Mouse (Mus musculus) MEL (cell line): Measurements from ENCODE around the gene Rnd2. TPM values are rescaled to one million over a fixed set of nuclear protein-coding genes. Genes with fewer than 3 reads are reported as not detected.

Source experiments
- DNase-seq: peaks from one replicate; pipeline ENCODE4 v3.0.0; 2011; ENCODE audit warnings: low read depth, low spot score
- H3K27ac ChIP-seq: 2 replicates; pipeline ENCODE4 v1.5.1; 2012; ENCODE audit warnings: low read depth, mild to moderate bottlenecking, control low read depth, low read length, moderate library complexity; ENCODE audit not compliant: control insufficient read depth
- H3K27me3 ChIP-seq, 2 experiments: fragments of 150-350 bp in 1 of 2; sonication (generic) in 1 of 2; 2 replicates each; pipeline ENCODE4 v1.6.1; 2012; ENCODE audit warnings: low read length in 2 of 2, mild to moderate bottlenecking in 2 of 2, improper control_type of control experiment in 1 of 2, moderate library complexity in 1 of 2; ENCODE audit not compliant: insufficient read depth in 2 of 2, control insufficient read depth in 1 of 2
- H3K36me3 ChIP-seq, 2 experiments: 2 replicates each; pipeline ENCODE4 v1.6.1; 2012 to 2014; ENCODE audit warnings: low read length in 2 of 2, improper control_type of control experiment in 1 of 2, inconsistent platforms in 1 of 2, mild to moderate bottlenecking in 1 of 2; ENCODE audit not compliant: insufficient read depth in 2 of 2, control insufficient read depth in 1 of 2
- H3K4me1 ChIP-seq, 2 experiments: fragments of 150-350 bp in 1 of 2; sonication (generic) in 1 of 2; 2 replicates each; pipeline ENCODE4 v1.6.1; 2012; ENCODE audit warnings: low read length in 2 of 2, improper control_type of control experiment in 1 of 2, mild to moderate bottlenecking in 1 of 2; ENCODE audit not compliant: insufficient read depth in 2 of 2, control insufficient read depth in 1 of 2
- H3K4me3 ChIP-seq, 2 experiments: fragments of 150-350 bp in 1 of 2; sonication (generic) in 1 of 2; 2 replicates each; pipeline ENCODE4 v1.5.1; 2012; ENCODE audit warnings: low read depth in 2 of 2, low read length in 2 of 2, mild to moderate bottlenecking in 2 of 2, moderate library complexity in 2 of 2, control low read depth in 1 of 2, improper control_type of control experiment in 1 of 2; ENCODE audit not compliant: control insufficient read depth in 1 of 2, insufficient read depth in 1 of 2
- H3K79me2 ChIP-seq: 2 replicates; pipeline ENCODE4 v1.6.1; 2012; ENCODE audit warnings: mild to moderate bottlenecking, low read length, moderate library complexity; ENCODE audit not compliant: control insufficient read depth, poor library complexity, insufficient read depth
- H3K9ac ChIP-seq: 2 replicates; pipeline ENCODE4 v1.6.1; 2012; ENCODE audit warnings: low read depth, mild to moderate bottlenecking, control low read depth, low read length, moderate library complexity; ENCODE audit not compliant: control insufficient read depth, poor library complexity, severe bottlenecking
- H3K9me3 ChIP-seq: fragments of 150-350 bp; sonication (generic); replicated peaks from 2 replicates; pipeline ENCODE4 v1.6.1; 2012; ENCODE audit warnings: mild to moderate bottlenecking, low read length, improper control_type of control experiment, moderate library complexity; ENCODE audit not compliant: insufficient read depth
- BHLHE40 ChIP-seq: IDR thresholded peaks from 2 replicates; pipeline ENCODE4 v1.6.1; 2012; ENCODE audit warnings: low read depth, mild to moderate bottlenecking, inconsistent platforms, low read length, improper control_type of control experiment, borderline replicate concordance
- CHD1 ChIP-seq: IDR thresholded peaks from 2 replicates; pipeline ENCODE4 v1.6.1; 2012; ENCODE audit warnings: low read depth, mild to moderate bottlenecking, inconsistent platforms, low read length, improper control_type of control experiment
- CHD2 ChIP-seq: IDR thresholded peaks from 2 replicates; pipeline ENCODE4 v1.6.1; 2011; ENCODE audit warnings: low read length, improper control_type of control experiment
- E2F4 ChIP-seq: IDR thresholded peaks from 2 replicates; pipeline ENCODE4 v1.6.1; 2011; ENCODE audit warnings: low read depth, low read length, improper control_type of control experiment, borderline replicate concordance
- ELF1 ChIP-seq: IDR thresholded peaks from 2 replicates; pipeline ENCODE4 v1.6.1; 2014; ENCODE audit warnings: low read depth, mild to moderate bottlenecking, inconsistent platforms, low read length, improper control_type of control experiment, moderate library complexity
- EP300 ChIP-seq, 2 experiments: IDR thresholded peaks; 2 replicates each; pipeline ENCODE4 v1.6.1; 2011; ENCODE audit warnings: improper control_type of control experiment in 2 of 2, low read length in 2 of 2, low read depth in 1 of 2, mild to moderate bottlenecking in 1 of 2
- ETS1 ChIP-seq: IDR thresholded peaks from 2 replicates; pipeline ENCODE4 v1.6.1; 2012; ENCODE audit warnings: low read depth, mild to moderate bottlenecking, inconsistent platforms, low read length, improper control_type of control experiment, moderate library complexity
- GABPA ChIP-seq: IDR thresholded peaks from 2 replicates; pipeline ENCODE4 v1.6.1; 2012; ENCODE audit warnings: low read depth, mild to moderate bottlenecking, inconsistent platforms, low read length, improper control_type of control experiment, moderate library complexity
- GATA1 ChIP-seq: IDR thresholded peaks from 2 replicates; pipeline ENCODE4 v1.6.1; 2011; ENCODE audit warnings: low read depth, low read length, improper control_type of control experiment
- HCFC1 ChIP-seq: IDR thresholded peaks from 2 replicates; pipeline ENCODE4 v1.6.1; 2012; ENCODE audit warnings: low read depth, mild to moderate bottlenecking, inconsistent platforms, low read length, improper control_type of control experiment, moderate library complexity
- JUND ChIP-seq: IDR thresholded peaks from 2 replicates; pipeline ENCODE4 v1.6.1; 2011; ENCODE audit warnings: low read depth, mild to moderate bottlenecking, improper control_type of control experiment, low read length
- KAT2A ChIP-seq: conservative IDR thresholded peaks from 2 replicates; pipeline ENCODE4 v1.6.1; 2012; ENCODE audit warnings: low read depth, low read length, improper control_type of control experiment, inconsistent platforms
- MAFK ChIP-seq: IDR thresholded peaks from 2 replicates; pipeline ENCODE4 v1.6.1; 2011; ENCODE audit warnings: low read depth, mild to moderate bottlenecking, low read length, improper control_type of control experiment, borderline replicate concordance
- MAX ChIP-seq: IDR thresholded peaks from 2 replicates; pipeline ENCODE4 v1.6.1; 2011; ENCODE audit warnings: low read length, improper control_type of control experiment
- MAZ ChIP-seq: IDR thresholded peaks from 2 replicates; pipeline ENCODE4 v1.6.1; 2012; ENCODE audit warnings: low read depth, mild to moderate bottlenecking, inconsistent platforms, low read length, improper control_type of control experiment
- MXI1 ChIP-seq: IDR thresholded peaks from 2 replicates; pipeline ENCODE4 v1.6.1; 2011; ENCODE audit warnings: mild to moderate bottlenecking, low read depth, low read length, improper control_type of control experiment
- MYC ChIP-seq: IDR thresholded peaks from 2 replicates; pipeline ENCODE4 v1.6.1; 2011; ENCODE audit warnings: low read depth, mild to moderate bottlenecking, low read length, improper control_type of control experiment, moderate library complexity
- NRF1 ChIP-seq: IDR thresholded peaks from 2 replicates; pipeline ENCODE4 v1.6.1; 2014; ENCODE audit warnings: low read depth, mild to moderate bottlenecking, inconsistent platforms, low read length, improper control_type of control experiment, moderate library complexity; ENCODE audit not compliant: poor library complexity, insufficient read depth, severe bottlenecking
- POLR2A ChIP-seq, 2 experiments: IDR thresholded peaks; 2 replicates each; pipeline ENCODE4 v1.6.1; 2011 to 2012; ENCODE audit warnings: low read length in 2 of 2, mild to moderate bottlenecking in 2 of 2, control low read depth in 1 of 2, improper control_type of control experiment in 1 of 2, low read depth in 1 of 2, moderate library complexity in 1 of 2; ENCODE audit not compliant: control insufficient read depth in 1 of 2, insufficient read depth in 1 of 2, poor library complexity in 1 of 2
- POLR2AphosphoS2 ChIP-seq: IDR thresholded peaks from 2 replicates; pipeline ENCODE4 v1.6.1; 2011; ENCODE audit warnings: low read length, improper control_type of control experiment
- POLR2AphosphoS5 ChIP-seq: IDR thresholded peaks from 2 replicates; pipeline ENCODE4 v1.6.1; 2012; ENCODE audit warnings: low read depth, borderline replicate concordance, mild to moderate bottlenecking, inconsistent platforms, low read length, moderate library complexity, mixed read lengths
- RAD21 ChIP-seq: IDR thresholded peaks from 2 replicates; pipeline ENCODE4 v1.6.1; 2011; ENCODE audit warnings: mild to moderate bottlenecking, low read depth, low read length, improper control_type of control experiment
- RCOR1 ChIP-seq: IDR thresholded peaks from 2 replicates; pipeline ENCODE4 v1.6.1; 2012; ENCODE audit warnings: low read depth, mild to moderate bottlenecking, inconsistent platforms, low read length, improper control_type of control experiment
- SIN3A ChIP-seq: IDR thresholded peaks from 2 replicates; pipeline ENCODE4 v1.6.1; 2012; ENCODE audit warnings: low read length, improper control_type of control experiment, inconsistent platforms
- SMC3 ChIP-seq: IDR thresholded peaks from 2 replicates; pipeline ENCODE4 v1.6.1; 2011; ENCODE audit warnings: low read depth, low read length, improper control_type of control experiment
- TAL1 ChIP-seq: IDR thresholded peaks from 2 replicates; pipeline ENCODE4 v1.6.1; 2012; ENCODE audit warnings: mild to moderate bottlenecking, inconsistent platforms, low read length, moderate library complexity, mixed read lengths
- TBP ChIP-seq: IDR thresholded peaks from 2 replicates; pipeline ENCODE4 v1.8.0; 2011; ENCODE audit warnings: low read depth, low read length, improper control_type of control experiment
- TCF12 ChIP-seq: IDR thresholded peaks from 2 replicates; pipeline ENCODE4 v1.6.1; 2014; ENCODE audit warnings: low read depth, mild to moderate bottlenecking, inconsistent platforms, low read length, improper control_type of control experiment, moderate library complexity
- UBTF ChIP-seq: IDR thresholded peaks from 2 replicates; pipeline ENCODE4 v1.6.1; 2012; ENCODE audit warnings: low read depth, mild to moderate bottlenecking, inconsistent platforms, low read length, improper control_type of control experiment, moderate library complexity, borderline replicate concordance; ENCODE audit not compliant: insufficient read depth
- USF1 ChIP-seq: IDR thresholded peaks from 2 replicates; pipeline ENCODE4 v1.6.1; 2014; ENCODE audit warnings: low read depth, mild to moderate bottlenecking, inconsistent platforms, low read length, improper control_type of control experiment, moderate library complexity
- USF2 ChIP-seq, 2 experiments: IDR thresholded peaks; 2 replicates each; pipeline ENCODE4 v1.6.1; 2011 to 2012; ENCODE audit warnings: improper control_type of control experiment in 2 of 2, low read length in 2 of 2, borderline replicate concordance in 1 of 2, inconsistent platforms in 1 of 2, low read depth in 1 of 2, mild to moderate bottlenecking in 1 of 2; ENCODE audit not compliant: insufficient read depth in 1 of 2
- ZC3H11A ChIP-seq: IDR thresholded peaks from 2 replicates; pipeline ENCODE4 v1.6.1; 2012; ENCODE audit warnings: low read depth, mild to moderate bottlenecking, inconsistent platforms, low read length, improper control_type of control experiment
- ZKSCAN1 ChIP-seq: IDR thresholded peaks from 2 replicates; pipeline ENCODE4 v1.6.1; 2012; ENCODE audit warnings: low read depth, mild to moderate bottlenecking, inconsistent platforms, low read length, improper control_type of control experiment, moderate library complexity
- ZMIZ1 ChIP-seq: IDR thresholded peaks from 2 replicates; pipeline ENCODE4 v1.6.1; 2012; ENCODE audit warnings: low read depth, mild to moderate bottlenecking, inconsistent platforms, low read length, improper control_type of control experiment, moderate library complexity
- ZNF384 ChIP-seq: IDR thresholded peaks from 2 replicates; pipeline ENCODE4 v1.6.1; 2012; ENCODE audit warnings: low read depth, mild to moderate bottlenecking, inconsistent platforms, low read length, improper control_type of control experiment
- polyA plus RNA-seq, 2 experiments: library from polyadenylated mRNA; stranded (reverse) in 1 of 2; unstranded in 1 of 2; fragments of >175 nt in 1 of 2; fragments of >200 nt in 1 of 2; gene quantifications; 2 replicates each; pipeline versions ENCODE4 v1.2.1 to v1.2.4; 2012; ENCODE audit warnings: low replicate concordance in 2 of 2, low read depth in 1 of 2; ENCODE audit not compliant: insufficient read length in 2 of 2, insufficient read depth in 1 of 2, missing spikeins in 1 of 2
- total RNA-seq: library from RNA; depleted of rRNA; stranded (reverse); fragments of 300-350 nt; gene quantifications from 2 replicates; pipeline ENCODE4 v1.2.3, GENCODE M21; 2012; rRNA removed

Rnd2 gene
- 4.2 and 6.4 TPM in 2 replicates for total RNA-seq
- polyA plus RNA-seq: 10 to 100 TPM in 1 of 2 experiments, not detected in 1; 18.6 TPM

DNA sequence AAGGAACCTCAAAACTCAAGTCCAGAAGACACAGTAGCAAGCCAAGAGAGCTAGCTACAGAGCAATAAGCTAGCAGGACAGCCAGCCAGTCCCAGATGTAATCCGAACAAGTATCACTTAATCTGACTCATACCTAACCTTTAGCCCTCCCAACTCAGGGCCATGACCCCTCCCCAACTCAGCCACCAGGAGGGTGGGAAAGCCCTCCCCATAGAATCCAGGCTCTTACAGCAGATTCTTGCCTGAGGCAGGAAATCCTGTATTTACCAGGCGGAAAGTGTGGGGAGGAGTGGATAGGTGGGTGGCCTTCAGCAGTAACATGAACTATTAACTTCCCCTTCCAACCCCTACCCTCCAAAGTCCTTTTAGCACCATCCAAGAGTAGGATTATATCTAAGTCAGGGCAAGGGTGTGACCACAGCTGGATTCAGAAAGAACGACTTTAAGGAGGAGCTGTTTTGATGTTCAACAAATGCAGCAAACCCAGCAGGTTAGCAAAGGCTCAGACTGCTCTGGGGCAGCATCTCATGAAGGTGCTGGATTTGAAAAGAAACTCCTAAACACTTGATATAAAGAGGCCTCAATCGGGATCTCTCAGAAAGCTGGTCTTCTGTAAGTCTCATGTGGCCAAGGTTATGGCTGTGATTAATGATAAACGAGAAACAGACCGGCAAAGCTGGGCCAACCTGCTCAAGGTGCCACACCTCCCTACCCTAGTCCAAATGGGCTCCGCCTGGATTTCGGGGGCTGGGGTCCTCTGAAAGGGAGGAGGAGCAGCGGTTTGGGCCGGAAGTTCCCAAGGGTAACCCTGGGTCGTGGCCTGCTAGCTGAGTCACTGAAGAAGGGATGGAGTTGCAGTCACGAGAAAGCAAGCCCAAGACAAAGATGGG, at the start of gene Rnd2:
Rnd2 (plus strand) TSS at position 789 of the 890 bp plus-strand sequence.
- peak; percentile 85 for DNase-seq
- peaks cover 6% of the 10 kb centered on the region; the same call in 1 of the 2 replicates for H3K79me2 ChIP-seq
- H3K27me3 ChIP-seq: no peaks in the 10 kb centered on the region
- H3K4me1 ChIP-seq: peaks cover 12 to 33% of the 10 kb centered on the region in 2 experiments
- H3K9me3 ChIP-seq: no peaks in the 10 kb centered on the region
- H3K9ac ChIP-seq: peak within 1 kb of the TSS; percentile 78
- H3K36me3 ChIP-seq: peaks cover 0 to 27% of the 10 kb centered on the region in 2 experiments; a peak in 3 of 4 replicates
- H3K4me3 ChIP-seq: peak within 1 kb of the TSS; percentile 70 to 82
- peak within 1 kb of the TSS; percentile 82 for H3K27ac ChIP-seq
- peak; percentile 12 to 21; a peak in 2 of 4 replicates for TF ChIP-seq EP300 (IDR thresholded peaks at IDR 0.05; ENCODE audit: low read depth in 1 of 2, low read length in 2 of 2)
- no peak for TF ChIP-seq ZC3H11A
- no peak; the same call in 1 of the 2 replicates for TF ChIP-seq MAX
- TF ChIP-seq TCF12: no peak
- TF ChIP-seq ELF1: no peak
- no peak for TF ChIP-seq RAD21
- TF ChIP-seq POLR2AphosphoS5: no peak
- TF ChIP-seq POLR2A (IDR thresholded peaks at IDR 0.05; ENCODE audit: control insufficient read depth in 1 of 2, insufficient read depth in 1 of 2, low read depth in 1 of 2, low read length in 2 of 2, poor library complexity in 1 of 2): no peak
- TF ChIP-seq CHD1: peak; percentile 73
- TF ChIP-seq USF2 (IDR thresholded peaks at IDR 0.05; ENCODE audit: borderline replicate concordance in 1 of 2, insufficient read depth in 1 of 2, low read depth in 1 of 2, low read length in 2 of 2): no peak
- no peak for TF ChIP-seq ZKSCAN1
- TF ChIP-seq MAZ: no peak
- no peak for TF ChIP-seq ZNF384
- peak; percentile 26; the same call in 1 of the 2 replicates for TF ChIP-seq HCFC1
- no peak for TF ChIP-seq TAL1
- no peak for TF ChIP-seq NRF1
- TF ChIP-seq ZMIZ1: no peak; the same call in 1 of the 2 replicates
- TF ChIP-seq BHLHE40: no peak
- no peak for TF ChIP-seq GABPA
- TF ChIP-seq MXI1: 0 out of 2 replicates have a peak, but pooled peaks have one; percentile 24
- no peak for TF ChIP-seq GATA1
- TF ChIP-seq SMC3: no peak
- TF ChIP-seq TBP: peak; percentile 58
- no peak for TF ChIP-seq E2F4
- no peak for TF ChIP-seq JUND
- TF ChIP-seq CHD2: no peak
- TF ChIP-seq UBTF: no peak
- no peak for TF ChIP-seq POLR2AphosphoS2
- TF ChIP-seq USF1: no peak
- no peak for TF ChIP-seq ETS1
- no peak for TF ChIP-seq MYC
- TF ChIP-seq MAFK: no peak
- TF ChIP-seq RCOR1: no peak; the same call in 1 of the 2 replicates
- TF ChIP-seq KAT2A: no peak
- no peak for TF ChIP-seq SIN3A
